Mouse (Mus musculus): ENCODE results near the gene Hs1bp3. TPM values are rescaled to one million over a fixed set of nuclear protein-coding genes. Genes with fewer than 3 reads are reported as not detected.

The Hs1bp3 gene
- polyA plus RNA-seq, 1 experiment = 11.1 TPM

- H3K9me3 ChIP-seq = peaks cover 6% of the 10 kb centered on the region; the same call in 1 of the 2 replicates
- no peak overlapping the region for H3K4me3 ChIP-seq (replicated peaks)
- H3K4me1 ChIP-seq = peaks cover 45% of the 10 kb centered on the region
- TF ChIP-seq FLI1 (IDR thresholded peaks at IDR 0.05; ENCODE audit: low read length) (no peak), GATA1 (IDR thresholded peaks at IDR 0.05; ENCODE audit: borderline replicate concordance, low read length) (no peak)
- H3K27me3 ChIP-seq (replicated peaks) = no peaks in the 10 kb centered on the region
- H3K36me3 ChIP-seq (replicated peaks; ENCODE audit: low read length) = peaks cover 15% of the 10 kb centered on the region
Measured at GRCm38 (mm10) chr12:8357449-8357848, 44.2 kb downstream of the Hs1bp3 start.

- Histone ChIP-seq H3K27me3 (replicated peaks) (no peaks in the 10 kb centered on the region), H3K36me3 (replicated peaks; ENCODE audit: low read length) (peaks cover 11% of the 10 kb centered on the region), H3K4me1 (peaks cover 41% of the 10 kb centered on the region), H3K9me3 (peaks cover 9% of the 10 kb centered on the region; the same call in 1 of the 2 replicates), H3K4me3 (replicated peaks) (no peak overlapping the region)
- no peak for TF ChIP-seq GATA1 (IDR thresholded peaks at IDR 0.05; ENCODE audit: borderline replicate concordance, low read length)
- no peak for TF ChIP-seq FLI1 (IDR thresholded peaks at IDR 0.05; ENCODE audit: low read length)
Measured at GRCm38 (mm10) chr12:8358344-8358966, 45.2 kb downstream of the Hs1bp3 start.

GRCm38 (mm10) chr12:8359418-8360112 is 46.3 kb downstream of the Hs1bp3 start:
- peak overlapping the region; percentile 64 for H3K4me3 ChIP-seq (replicated peaks)
- H3K36me3 ChIP-seq (replicated peaks; ENCODE audit: low read length) = peaks cover 3% of the 10 kb centered on the region
- peaks cover 8% of the 10 kb centered on the region; the same call in 1 of the 2 replicates for H3K9me3 ChIP-seq
- H3K27me3 ChIP-seq (replicated peaks) = no peaks in the 10 kb centered on the region
- peaks cover 44% of the 10 kb centered on the region for H3K4me1 ChIP-seq
- TF ChIP-seq GATA1 (IDR thresholded peaks at IDR 0.05; ENCODE audit: borderline replicate concordance, low read length) = no peak
- no peak for TF ChIP-seq FLI1 (IDR thresholded peaks at IDR 0.05; ENCODE audit: low read length)

GRCm38 (mm10) chr12:8361866-8362265 is 48.6 kb downstream of the Hs1bp3 start:
- TF ChIP-seq GATA1 (IDR thresholded peaks at IDR 0.05; ENCODE audit: borderline replicate concordance, low read length) (no peak), FLI1 (IDR thresholded peaks at IDR 0.05; ENCODE audit: low read length) (no peak)
- H3K27me3 ChIP-seq (replicated peaks) = no peaks in the 10 kb centered on the region
- peaks cover 61% of the 10 kb centered on the region for H3K4me1 ChIP-seq
- no peaks in the 10 kb centered on the region for H3K36me3 ChIP-seq (replicated peaks; ENCODE audit: low read length)
- H3K4me3 ChIP-seq (replicated peaks) = no peak overlapping the region
- H3K9me3 ChIP-seq = 0 out of 2 replicates have a peak, but pooled peaks cover 3% of the 10 kb centered on the region

GRCm38 (mm10) chr12:8362400-8362799 is 49.2 kb downstream of the Hs1bp3 start:
- H3K27me3 ChIP-seq (replicated peaks) = no peaks in the 10 kb centered on the region
- peaks cover 57% of the 10 kb centered on the region for H3K4me1 ChIP-seq
- no peaks in the 10 kb centered on the region for H3K36me3 ChIP-seq (replicated peaks; ENCODE audit: low read length)
- 0 out of 2 replicates have a peak, but pooled peaks cover 3% of the 10 kb centered on the region for H3K9me3 ChIP-seq
- TF ChIP-seq GATA1 (IDR thresholded peaks at IDR 0.05; ENCODE audit: borderline replicate concordance, low read length) = no peak
- TF ChIP-seq FLI1 (IDR thresholded peaks at IDR 0.05; ENCODE audit: low read length) = no peak
- no peak overlapping the region for H3K4me3 ChIP-seq (replicated peaks)

- H3K27me3 ChIP-seq (replicated peaks) = no peaks in the 10 kb centered on the region
- H3K4me1 ChIP-seq = peaks cover 39% of the 10 kb centered on the region
- TF ChIP-seq FLI1 (IDR thresholded peaks at IDR 0.05; ENCODE audit: low read length) (no peak), GATA1 (IDR thresholded peaks at IDR 0.05; ENCODE audit: borderline replicate concordance, low read length) (no peak)
- H3K4me3 ChIP-seq (replicated peaks) = no peak overlapping the region
- no peaks in the 10 kb centered on the region for H3K36me3 ChIP-seq (replicated peaks; ENCODE audit: low read length)
- H3K9me3 ChIP-seq = 0 out of 2 replicates have a peak, but pooled peaks cover 3% of the 10 kb centered on the region
Measured at GRCm38 (mm10) chr12:8364321-8364838, 51.1 kb downstream of the Hs1bp3 start.

- peaks cover 33% of the 10 kb centered on the region for H3K4me1 ChIP-seq
- 0 out of 2 replicates have a peak, but pooled peaks cover 3% of the 10 kb centered on the region for H3K9me3 ChIP-seq
- H3K4me3 ChIP-seq (replicated peaks) = no peak overlapping the region
- TF ChIP-seq FLI1 (IDR thresholded peaks at IDR 0.05; ENCODE audit: low read length) = no peak
- TF ChIP-seq GATA1 (IDR thresholded peaks at IDR 0.05; ENCODE audit: borderline replicate concordance, low read length) = no peak
- H3K36me3 ChIP-seq (replicated peaks; ENCODE audit: low read length) = no peaks in the 10 kb centered on the region
- H3K27me3 ChIP-seq (replicated peaks) = no peaks in the 10 kb centered on the region
Measured at GRCm38 (mm10) chr12:8365336-8365735, 52.1 kb downstream of the Hs1bp3 start.

GRCm38 (mm10) chr12:8365905-8366576 is 52.8 kb downstream of the Hs1bp3 start:
- H3K4me3 ChIP-seq (replicated peaks) = no peak overlapping the region

GRCm38 (mm10) chr12:8366688-8367087 is 53.5 kb downstream of the Hs1bp3 start:
- Histone ChIP-seq H3K4me3 (replicated peaks) (no peak overlapping the region), H3K9me3 (0 out of 2 replicates have a peak, but pooled peaks cover 3% of the 10 kb centered on the region), H3K4me1 (peaks cover 42% of the 10 kb centered on the region), H3K36me3 (replicated peaks; ENCODE audit: low read length) (no peaks in the 10 kb centered on the region), H3K27me3 (replicated peaks) (no peaks in the 10 kb centered on the region)
- no peak for TF ChIP-seq FLI1 (IDR thresholded peaks at IDR 0.05; ENCODE audit: low read length)
- no peak for TF ChIP-seq GATA1 (IDR thresholded peaks at IDR 0.05; ENCODE audit: borderline replicate concordance, low read length)

More at GRCm38 (mm10) chr12:8365905-8366576, 52.8 kb downstream of the Hs1bp3 start:
- no peaks in the 10 kb centered on the region for H3K27me3 ChIP-seq (replicated peaks)
- H3K9me3 ChIP-seq = 0 out of 2 replicates have a peak, but pooled peaks cover 3% of the 10 kb centered on the region
- H3K4me1 ChIP-seq = peaks cover 37% of the 10 kb centered on the region
- TF ChIP-seq FLI1 (IDR thresholded peaks at IDR 0.05; ENCODE audit: low read length) (no peak), GATA1 (IDR thresholded peaks at IDR 0.05; ENCODE audit: borderline replicate concordance, low read length) (no peak)
- no peaks in the 10 kb centered on the region for H3K36me3 ChIP-seq (replicated peaks; ENCODE audit: low read length)

Data from megakaryocyte, embryonic 14.5 days (primary cell).